ENCODE assay signal across 15 mouse cellular contexts in the genomic region with DNA sequence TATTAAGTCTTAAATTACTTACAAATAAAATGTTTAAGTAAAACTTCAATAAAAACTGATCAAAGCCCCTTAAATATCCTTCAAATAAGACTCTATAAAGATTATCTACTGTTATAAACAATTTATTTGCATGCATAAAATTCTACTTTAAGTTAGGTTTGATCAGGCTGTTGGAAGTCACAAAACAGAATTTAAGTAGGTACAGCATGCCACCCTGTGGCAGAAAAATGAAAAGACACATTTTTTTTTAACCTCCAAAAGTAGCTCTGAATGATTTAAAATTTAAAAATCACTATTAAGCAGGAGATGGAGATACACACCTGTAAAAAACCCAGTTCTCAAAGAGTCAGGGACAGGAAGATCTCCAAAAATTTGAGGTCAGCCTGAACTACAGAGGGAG. TPM values are rescaled to one million over a fixed set of nuclear protein-coding genes. Genes with fewer than 3 reads are reported as not detected.
DNase-seq lines count a peak whose midpoint lies in the region; ATAC-seq and TF ChIP-seq lines count a peak whose summit lies in the region.
"Had no signal": no experiment of that assay in that cellular context is flagged by ENCODE, and none has a peak within 500 bp of the region (broad histone marks: within the 10 kb centered on the region; RNA-seq: fewer than 3 reads in every experiment).

No protein-coding gene starts in this region.

- no peak for TF ChIP-seq POLR2A in brain, embryonic 14.5 days (IDR thresholded peaks at IDR 0.05; ENCODE audit: borderline replicate concordance, extremely low read depth, insufficient read depth, insufficient read length, poor library complexity, severe bottlenecking)

- H3K4me3 ChIP-seq in hindbrain, embryonic 11.5 days (ENCODE audit: low read depth, low read length): no peak overlapping the region
- no peak overlapping the region for H3K4me3 ChIP-seq in hindbrain, embryonic 10.5 days
- no peak overlapping the region for H3K4me3 ChIP-seq in midbrain, embryonic 14.5 days (replicated peaks; ENCODE audit: low read depth, low read length)
- no peak overlapping the region for H3K4me3 ChIP-seq in midbrain, embryonic 16.5 days (ENCODE audit: low read depth, low read length)
- no peak overlapping the region for H3K4me3 ChIP-seq in stomach, postnatal 0 days (ENCODE audit: low read depth, low read length)
- H3K4me3 ChIP-seq: limb, embryonic 10.5 days; neural tube, embryonic 13.5 days had no signal

- no peak for TF ChIP-seq CTCF in brain, embryonic 14.5 days (IDR thresholded peaks at IDR 0.05; ENCODE audit: borderline replicate concordance, extremely low read depth, insufficient read depth, insufficient read length)
- peak; percentile 64 for TF ChIP-seq CTCF in stomach, postnatal 0 days (IDR thresholded peaks at IDR 0.05; ENCODE audit: low read depth)

- H3K27me3 ChIP-seq in hindbrain, embryonic 11.5 days (ENCODE audit: control insufficient read depth, insufficient read depth, low read length): no peaks in the 10 kb centered on the region
- no peaks in the 10 kb centered on the region for H3K27me3 ChIP-seq in hindbrain, embryonic 10.5 days (ENCODE audit: insufficient read depth, poor library complexity, severe bottlenecking)
- no peaks in the 10 kb centered on the region for H3K27me3 ChIP-seq in midbrain, embryonic 14.5 days (ENCODE audit: control insufficient read depth, insufficient read depth, low read length)
- no peaks in the 10 kb centered on the region for H3K27me3 ChIP-seq in midbrain, embryonic 16.5 days (ENCODE audit: control insufficient read depth, insufficient read depth, low read depth, low read length)
- H3K27me3 ChIP-seq in stomach, postnatal 0 days (ENCODE audit: control insufficient read depth, insufficient read depth, low read length): no peaks in the 10 kb centered on the region
- H3K27me3 ChIP-seq: neural tube, embryonic 13.5 days had no signal

- no peaks in the 10 kb centered on the region for H3K36me3 ChIP-seq in hindbrain, embryonic 11.5 days (ENCODE audit: control insufficient read depth, insufficient read depth, low read length)
- H3K36me3 ChIP-seq in hindbrain, embryonic 10.5 days: 0 out of 2 replicates have a peak, but pooled peaks cover 6% of the 10 kb centered on the region
- H3K36me3 ChIP-seq in midbrain, embryonic 14.5 days (ENCODE audit: control insufficient read depth, insufficient read depth, low read length): no peaks in the 10 kb centered on the region
- no peaks in the 10 kb centered on the region for H3K36me3 ChIP-seq in midbrain, embryonic 16.5 days (ENCODE audit: control insufficient read depth, insufficient read depth, low read length)
- no peaks in the 10 kb centered on the region for H3K36me3 ChIP-seq in stomach, postnatal 0 days (ENCODE audit: control insufficient read depth, insufficient read depth, low read length)
- H3K36me3 ChIP-seq: neural tube, embryonic 13.5 days had no signal

- DNase-seq in hindbrain, embryonic 11.5 days (ENCODE audit: low spot score): peak; percentile 7
- DNase-seq in hindbrain, embryonic 10.5 days (ENCODE audit: low spot score): no peak
- DNase-seq in midbrain, embryonic 14.5 days: peak; percentile 64
- peak; percentile 55 for DNase-seq in brain, embryonic 14.5 days (ENCODE audit: low read depth)
- no peak for DNase-seq in stomach, postnatal 0 days (ENCODE audit: low spot score)
- no peak for DNase-seq in ovary, postnatal 10 days (ENCODE audit: low spot score)
- DNase-seq: cerebellum, adult 18-20 months; kidney, postnatal 14 days; lung, postnatal 36 days had no signal

- H3K9ac ChIP-seq in hindbrain, embryonic 11.5 days (ENCODE audit: low read depth, low read length): no peak overlapping the region
- no peak overlapping the region for H3K9ac ChIP-seq in midbrain, embryonic 14.5 days (replicated peaks; ENCODE audit: low read length)
- no peak overlapping the region for H3K9ac ChIP-seq in midbrain, embryonic 16.5 days (ENCODE audit: low read depth, low read length)
- no peak overlapping the region for H3K9ac ChIP-seq in stomach, postnatal 0 days (ENCODE audit: low read length)
- H3K9ac ChIP-seq: neural tube, embryonic 13.5 days had no signal

- no peak overlapping the region for H3K4me2 ChIP-seq in hindbrain, embryonic 11.5 days (replicated peaks; ENCODE audit: low read depth, low read length)
- H3K4me2 ChIP-seq in midbrain, embryonic 14.5 days (ENCODE audit: low read length): no peak overlapping the region
- no peak overlapping the region for H3K4me2 ChIP-seq in midbrain, embryonic 16.5 days (ENCODE audit: low read length)
- no peak overlapping the region for H3K4me2 ChIP-seq in stomach, postnatal 0 days (replicated peaks; ENCODE audit: low read depth)
- H3K4me2 ChIP-seq: neural tube, embryonic 13.5 days had no signal

- H3K9me3 ChIP-seq in hindbrain, embryonic 11.5 days (ENCODE audit: control insufficient read depth, low read length): no peaks in the 10 kb centered on the region
- H3K9me3 ChIP-seq in hindbrain, embryonic 10.5 days: no peaks in the 10 kb centered on the region
- no peaks in the 10 kb centered on the region for H3K9me3 ChIP-seq in midbrain, embryonic 14.5 days (ENCODE audit: control insufficient read depth, low read length)
- no peaks in the 10 kb centered on the region for H3K9me3 ChIP-seq in midbrain, embryonic 16.5 days (replicated peaks; ENCODE audit: control insufficient read depth, low read length, poor library complexity, severe bottlenecking)
- no peaks in the 10 kb centered on the region for H3K9me3 ChIP-seq in stomach, postnatal 0 days (ENCODE audit: control insufficient read depth, low read length)
- H3K9me3 ChIP-seq: limb, embryonic 10.5 days; neural tube, embryonic 13.5 days had no signal

- no peak for TF ChIP-seq EP300 in stomach, postnatal 0 days (optimal IDR thresholded peaks at IDR 0.05)

- no peak overlapping the region for H3K27ac ChIP-seq in hindbrain, embryonic 11.5 days (ENCODE audit: low read depth, low read length)
- H3K27ac ChIP-seq in hindbrain, embryonic 10.5 days: no peak overlapping the region
- no peak overlapping the region for H3K27ac ChIP-seq in midbrain, embryonic 14.5 days (replicated peaks; ENCODE audit: low read depth, low read length)
- H3K27ac ChIP-seq in midbrain, embryonic 16.5 days (ENCODE audit: low read length): no peak overlapping the region
- H3K27ac ChIP-seq in stomach, postnatal 0 days (replicated peaks): no peak overlapping the region
- H3K27ac ChIP-seq: limb, embryonic 10.5 days; neural tube, embryonic 13.5 days had no signal

- no peaks in the 10 kb centered on the region for H3K4me1 ChIP-seq in hindbrain, embryonic 11.5 days (replicated peaks; ENCODE audit: control insufficient read depth, insufficient read depth, low read length)
- no peaks in the 10 kb centered on the region for H3K4me1 ChIP-seq in hindbrain, embryonic 10.5 days (replicated peaks)
- no peaks in the 10 kb centered on the region for H3K4me1 ChIP-seq in midbrain, embryonic 14.5 days (ENCODE audit: control insufficient read depth, insufficient read depth, low read length)
- no peaks in the 10 kb centered on the region for H3K4me1 ChIP-seq in midbrain, embryonic 16.5 days (ENCODE audit: control insufficient read depth, insufficient read depth, low read length)
- H3K4me1 ChIP-seq in stomach, postnatal 0 days (replicated peaks; ENCODE audit: control insufficient read depth, insufficient read depth): no peaks in the 10 kb centered on the region
- H3K4me1 ChIP-seq: limb, embryonic 10.5 days; neural tube, embryonic 13.5 days had no signal

- ATAC-seq in hindbrain, embryonic 11.5 days (ENCODE audit: low FRiP score): no peak
- ATAC-seq in midbrain, embryonic 14.5 days (ENCODE audit: low FRiP score, low TSS enrichment): no peak
- ATAC-seq in midbrain, embryonic 16.5 days: no peak
- no peak for ATAC-seq in stomach, postnatal 0 days (ENCODE audit: low FRiP score, low TSS enrichment)

RNA-seq across cellular contexts. Expression of a gene that starts 33.0 kb away (rescaled TPM):
- 0.57 TPM in 1 of 2 replicates, not detected in the other for polyA plus RNA-seq in hindbrain, embryonic 11.5 days (2014; fragmentation: Nextera tagmentation; extraction: Ambion mirVana)
- not detected in 2 replicates for polyA plus RNA-seq in hindbrain, embryonic 10.5 days (2016; fragmentation: Nextera tagmentation; extraction: Ambion mirVana)
- polyA plus RNA-seq in midbrain, embryonic 14.5 days (2014; fragmentation: Nextera tagmentation; extraction: Ambion mirVana): 0.63 TPM in 1 of 2 replicates, not detected in the other
- polyA plus RNA-seq in midbrain, embryonic 16.5 days (2015; fragmentation: Nextera tagmentation; extraction: Ambion mirVana): 0.45 TPM in 1 of 2 replicates, not detected in the other
- 0.16 and 0.21 TPM in 2 replicates for polyA plus RNA-seq in brain, embryonic 14.5 days (2012; rRNA removed)
- 0.21 and 0.30 TPM in 2 replicates for polyA plus RNA-seq in stomach, postnatal 0 days (2015; fragmentation: Nextera tagmentation; extraction: Ambion mirVana)
- polyA plus RNA-seq: forebrain, embryonic 11.5 days; heart, embryonic 14.5 days; limb, embryonic 10.5 days; spleen, adult 2 months had no signal

RNA-seq across cellular contexts. Expression of a gene that starts 33.3 kb away (rescaled TPM):
- 30.4 and 32.4 TPM in 2 replicates for polyA plus RNA-seq in hindbrain, embryonic 11.5 days (2014; fragmentation: Nextera tagmentation; extraction: Ambion mirVana)
- polyA plus RNA-seq in hindbrain, embryonic 10.5 days (2016; fragmentation: Nextera tagmentation; extraction: Ambion mirVana): 25.7 and 26.5 TPM in 2 replicates
- polyA plus RNA-seq in midbrain, embryonic 14.5 days (2014; fragmentation: Nextera tagmentation; extraction: Ambion mirVana): 22.8 and 24.1 TPM in 2 replicates
- polyA plus RNA-seq in midbrain, embryonic 16.5 days (2015; fragmentation: Nextera tagmentation; extraction: Ambion mirVana): 15.6 and 18.1 TPM in 2 replicates
- 14.7 and 15.0 TPM in 2 replicates for polyA plus RNA-seq in brain, embryonic 14.5 days (2012; rRNA removed)
- 10.8 and 11.2 TPM in 2 replicates for polyA plus RNA-seq in stomach, postnatal 0 days (2015; fragmentation: Nextera tagmentation; extraction: Ambion mirVana)

Comparison
In these comparisons a context has a peak if more than half of its experiments do, and no peak if none do; other contexts are left out.
1. DNase-seq: peak in hindbrain, embryonic 11.5 days (single experiment), midbrain, embryonic 14.5 days (single experiment) and brain, embryonic 14.5 days (single experiment); none in hindbrain, embryonic 10.5 days (single experiment), stomach, postnatal 0 days (single experiment) and ovary, postnatal 10 days (single experiment).